Mouse (Mus musculus): ENCODE results near the gene Ankrd13b. TPM values are rescaled to one million over a fixed set of nuclear protein-coding genes. Genes with fewer than 3 reads are reported as not detected.

The Ankrd13b gene
- polyA plus RNA-seq, 1 experiment = 8.9 TPM

- DNase-seq (ENCODE audit: low read depth in 1 of 2, low spot score in 2 of 2) = no peak
- peak within 1 kb of the TSS; percentile 83 for H3K4me3 ChIP-seq (ENCODE audit: extremely low read depth, insufficient read depth, insufficient read length)
- WGBS = 4% methylated on average over 73 of the region's 74 CpGs
- H3K4me1 ChIP-seq (ENCODE audit: control insufficient read depth, insufficient read depth, insufficient read length) = peaks cover 16% of the 10 kb centered on the region; the same call in 1 of the 2 replicates
- no peaks in the 10 kb centered on the region for H3K36me3 ChIP-seq (ENCODE audit: control insufficient read depth, insufficient read depth, low read length)
- peak within 1 kb of the TSS; percentile 56 for H3K27ac ChIP-seq (ENCODE audit: insufficient read depth, low read length)
- no peak for TF ChIP-seq CTCF (IDR thresholded peaks at IDR 0.05; ENCODE audit: extremely low read depth, insufficient read depth, insufficient read length, insufficient replicate concordance)
- no peak for TF ChIP-seq POLR2A (IDR thresholded peaks at IDR 0.05; ENCODE audit: low read depth, low read length)
- H3K27me3 ChIP-seq (ENCODE audit: control insufficient read depth, insufficient read depth, low read length) = peaks cover 12% of the 10 kb centered on the region
Measured at GRCm38 (mm10) chr11:77493512-77494343, 4.2 kb upstream of the Ankrd13b start, which contains the start of gene Git1. Git1 (plus strand) TSS chr11:77493562.

GRCm38 (mm10) chr11:77492911-77493332 lies 3.4 kb upstream of the Ankrd13b start:
- H3K4me1 ChIP-seq (ENCODE audit: control insufficient read depth, insufficient read depth, insufficient read length) = peaks cover 16% of the 10 kb centered on the region; the same call in 1 of the 2 replicates
- peak overlapping the region; percentile 83 for H3K4me3 ChIP-seq (ENCODE audit: extremely low read depth, insufficient read depth, insufficient read length)
- no peak for TF ChIP-seq CTCF (IDR thresholded peaks at IDR 0.05; ENCODE audit: extremely low read depth, insufficient read depth, insufficient read length, insufficient replicate concordance)
- peak overlapping the region; percentile 56 for H3K27ac ChIP-seq (ENCODE audit: insufficient read depth, low read length)
- H3K27me3 ChIP-seq (ENCODE audit: control insufficient read depth, insufficient read depth, low read length) = peaks cover 13% of the 10 kb centered on the region
- H3K36me3 ChIP-seq (ENCODE audit: control insufficient read depth, insufficient read depth, low read length) = no peaks in the 10 kb centered on the region
- WGBS = under 1% methylated on average over 32 of the region's 32 CpGs
- DNase-seq (ENCODE audit: low read depth in 1 of 2, low spot score in 2 of 2) = peak; percentile 72 to 91

GRCm38 (mm10) chr11:77492311-77492871 lies 2.9 kb upstream of the Ankrd13b start:
- Histone ChIP-seq H3K4me1 (ENCODE audit: control insufficient read depth, insufficient read depth, insufficient read length) (peaks cover 15% of the 10 kb centered on the region; the same call in 1 of the 2 replicates), H3K27me3 (ENCODE audit: control insufficient read depth, insufficient read depth, low read length) (peaks cover 13% of the 10 kb centered on the region), H3K36me3 (ENCODE audit: control insufficient read depth, insufficient read depth, low read length) (no peaks in the 10 kb centered on the region), H3K27ac (ENCODE audit: insufficient read depth, low read length) (peak overlapping the region; percentile 56), H3K4me3 (ENCODE audit: extremely low read depth, insufficient read depth, insufficient read length) (peak overlapping the region; percentile 83)
- DNase-seq (ENCODE audit: low read depth in 1 of 2, low spot score in 2 of 2) = no peak
- TF ChIP-seq CTCF (IDR thresholded peaks at IDR 0.05; ENCODE audit: extremely low read depth, insufficient read depth, insufficient read length, insufficient replicate concordance) = no peak
- TF ChIP-seq POLR2A (IDR thresholded peaks at IDR 0.05; ENCODE audit: low read depth, low read length) = no peak
- WGBS = under 1% methylated on average over 18 of the region's 18 CpGs

GRCm38 (mm10) chr11:77491502-77492291 lies 2.2 kb upstream of the Ankrd13b start:
- TF ChIP-seq CTCF (IDR thresholded peaks at IDR 0.05; ENCODE audit: extremely low read depth, insufficient read depth, insufficient read length, insufficient replicate concordance) = no peak
- no peak for TF ChIP-seq POLR2A (IDR thresholded peaks at IDR 0.05; ENCODE audit: low read depth, low read length)
- WGBS = 1% methylated on average over 23 of the region's 23 CpGs
- H3K27ac ChIP-seq (ENCODE audit: insufficient read depth, low read length) = no peak overlapping the region
- H3K27me3 ChIP-seq (ENCODE audit: control insufficient read depth, insufficient read depth, low read length) = peaks cover 13% of the 10 kb centered on the region
- peak overlapping the region; percentile 20; the same call in 1 of the 2 replicates for H3K4me3 ChIP-seq (ENCODE audit: extremely low read depth, insufficient read depth, insufficient read length)
- H3K36me3 ChIP-seq (ENCODE audit: control insufficient read depth, insufficient read depth, low read length) = no peaks in the 10 kb centered on the region
- DNase-seq (ENCODE audit: low read depth in 1 of 2, low spot score in 2 of 2) = no peak
- peaks cover 12% of the 10 kb centered on the region; the same call in 1 of the 2 replicates for H3K4me1 ChIP-seq (ENCODE audit: control insufficient read depth, insufficient read depth, insufficient read length)

GRCm38 (mm10) chr11:77491123-77491501 lies 1.6 kb upstream of the Ankrd13b start:
- H3K4me1 ChIP-seq (ENCODE audit: control insufficient read depth, insufficient read depth, insufficient read length) = peaks cover 12% of the 10 kb centered on the region; the same call in 1 of the 2 replicates
- peak overlapping the region; percentile 20; the same call in 1 of the 2 replicates for H3K4me3 ChIP-seq (ENCODE audit: extremely low read depth, insufficient read depth, insufficient read length)
- H3K27me3 ChIP-seq (ENCODE audit: control insufficient read depth, insufficient read depth, low read length) = peaks cover 13% of the 10 kb centered on the region
- TF ChIP-seq CTCF (IDR thresholded peaks at IDR 0.05; ENCODE audit: extremely low read depth, insufficient read depth, insufficient read length, insufficient replicate concordance) = peak; percentile 94
- no peak for TF ChIP-seq POLR2A (IDR thresholded peaks at IDR 0.05; ENCODE audit: low read depth, low read length)
- 1% methylated on average over 13 of the region's 13 CpGs for WGBS
- no peak overlapping the region for H3K27ac ChIP-seq (ENCODE audit: insufficient read depth, low read length)
- DNase-seq (ENCODE audit: low read depth in 1 of 2, low spot score in 2 of 2) = peak in 1 of 2 experiments; percentile 86
- H3K36me3 ChIP-seq (ENCODE audit: control insufficient read depth, insufficient read depth, low read length) = no peaks in the 10 kb centered on the region

- no peak overlapping the region for H3K27ac ChIP-seq (ENCODE audit: insufficient read depth, low read length)
- 74% methylated on average over 6 of the region's 6 CpGs for WGBS
- no peak for DNase-seq (ENCODE audit: low read depth in 1 of 2, low spot score in 2 of 2)
- H3K4me1 ChIP-seq (ENCODE audit: control insufficient read depth, insufficient read depth, insufficient read length) = peaks cover 12% of the 10 kb centered on the region; the same call in 1 of the 2 replicates
- no peak for TF ChIP-seq POLR2A (IDR thresholded peaks at IDR 0.05; ENCODE audit: low read depth, low read length)
- no peak for TF ChIP-seq CTCF (IDR thresholded peaks at IDR 0.05; ENCODE audit: extremely low read depth, insufficient read depth, insufficient read length, insufficient replicate concordance)
- no peak overlapping the region for H3K4me3 ChIP-seq (ENCODE audit: extremely low read depth, insufficient read depth, insufficient read length)
- H3K36me3 ChIP-seq (ENCODE audit: control insufficient read depth, insufficient read depth, low read length) = no peaks in the 10 kb centered on the region
- peaks cover 13% of the 10 kb centered on the region for H3K27me3 ChIP-seq (ENCODE audit: control insufficient read depth, insufficient read depth, low read length)
Measured at GRCm38 (mm10) chr11:77490451-77490850, 973 bp upstream of the Ankrd13b start.

Data from spleen, adult 2 months (tissue).